Mouse (Mus musculus): ENCODE results near the gene Tmprss9.

- no peak for TF ChIP-seq EP300 (IDR thresholded peaks at IDR 0.05; ENCODE audit: low read depth)
- no peak for TF ChIP-seq CTCF (IDR thresholded peaks at IDR 0.05; ENCODE audit: low read depth)
Measured at GRCm38 (mm10) chr10:80939671-80940070, 68.0 kb downstream of the Tmprss9 start.
